Mouse (Mus musculus) left cerebral cortex, postnatal 36 days (tissue): Measurements from ENCODE around the gene Sumo2. TPM values are rescaled to one million over a fixed set of nuclear protein-coding genes. Genes with fewer than 3 reads are reported as not detected.
"Not testable (repeated sequence)": the region's sequence is repeated elsewhere in the genome, so short reads cannot be mapped to it uniquely, and the experiment has no call there.

Source experiments
- DNase-seq, 2 experiments: peaks; one replicate each; pipeline ENCODE4 v3.0.0; 2021 to 2022; ENCODE audit warnings: low spot score in 2 of 2, mixed read lengths in 1 of 2
- intact Hi-C: fragments of 180-260 bp; cut with DNase I; formaldehyde crosslinking; loops from one replicate; pipeline ENCODE4 v1.15.1; 2025
- total RNA-seq, 2 experiments: library from RNA; stranded (reverse); gene quantifications; 2 replicates each; pipeline ENCODE4 v1.2.3; 2021

The Sumo2 gene
- total RNA-seq, 2 experiments from 2014 or later: 291 to 294 TPM

- intact Hi-C loops: loop anchor here (5.0 kb wide), 1 partner anchor 112 kb away; the partner anchor contains the start of genes Gga3 and Mrps7
- DNase-seq: no peak
Observed at GRCm38 (mm10) chr11:115490441-115491355, 45.4 kb downstream of the Sumo2 start.

- DNase-seq: no peak
- intact Hi-C loops: loop anchor here (2.0 to 5.0 kb wide), 2 partner anchors 48 to 124 kb away; partner anchors contain the start of genes Mif4gd and Sumo2
Observed at GRCm38 (mm10) chr11:115488551-115489104, 47.4 kb downstream of the Sumo2 start.

- no peak for DNase-seq
- intact Hi-C loops: loop anchor here (5.0 kb wide), 1 partner anchor 127 kb away; the partner anchor contains the start of gene Mif4gd
Observed at GRCm38 (mm10) chr11:115485155-115485554, 50.9 kb downstream of the Sumo2 start.

- DNase-seq: peak; percentile 76 to 78
- intact Hi-C loops: no loop called here
Observed at GRCm38 (mm10) chr11:115483726-115484125, 52.4 kb downstream of the Sumo2 start.

GRCm38 (mm10) chr11:115483278-115483677, 52.8 kb downstream of the Sumo2 start:
- DNase-seq: no peak
- intact Hi-C loops: no loop called here

GRCm38 (mm10) chr11:115481553-115482259, 54.4 kb downstream of the Sumo2 start:
- intact Hi-C loops: no loop called here

GRCm38 (mm10) chr11:115478296-115478938, 57.7 kb downstream of the Sumo2 start:
- DNase-seq: no peak
- intact Hi-C loops: no loop called here

More at GRCm38 (mm10) chr11:115481553-115482259, 54.4 kb downstream of the Sumo2 start:
- peak; percentile 64 to 74 for DNase-seq

- intact Hi-C loops, DNase-seq: not testable (repeated sequence)
Observed at GRCm38 (mm10) chr11:115477388-115477787, 58.7 kb downstream of the Sumo2 start.

- intact Hi-C loops, DNase-seq: not testable (repeated sequence)
Observed at GRCm38 (mm10) chr11:115476630-115477029, 59.4 kb downstream of the Sumo2 start.

- intact Hi-C loops: loop anchor here (2.0 kb wide), 2 partner anchors 47 to 55 kb away; partner anchors contain the start of gene Kctd2
- DNase-seq: no peak
Observed at GRCm38 (mm10) chr11:115475758-115476237, 60.3 kb downstream of the Sumo2 start.

GRCm38 (mm10) chr11:115475025-115475757, 60.9 kb downstream of the Sumo2 start, which contains the start of gene Armc7:
Gene Armc7, plus strand, starts transcription at chr11:115475667.
- intact Hi-C loops: loop anchor here (2.0 kb wide), 2 partner anchors 46 to 54 kb away; partner anchors contain the start of gene Kctd2
- peak; percentile 91 to 92 for DNase-seq

GRCm38 (mm10) chr11:115473626-115474275, 62.3 kb downstream of the Sumo2 start:
- intact Hi-C loops: loop anchor here (2.0 to 5.0 kb wide), 3 partner anchors 45 to 116 kb away; partner anchors contain the start of gene Kctd2
- peak; percentile 93 to 97 for DNase-seq

Other genes starting within 250 kb of the Sumo2 start
- gene Fads6, start 238.6 kb downstream of the Sumo2 start, total RNA-seq: 10 to 100 TPM; 12.7 to 13.0 TPM
- 1 to 10 TPM; 1.1 to 2.1 TPM for gene Otop2, start 229.1 kb downstream of the Sumo2 start, total RNA-seq
- under 1 TPM; 0.39 to 0.49 TPM for gene Ush1g, start 214.2 kb downstream of the Sumo2 start, total RNA-seq
- gene Otop3, start 201.5 kb downstream of the Sumo2 start, total RNA-seq: under 1 TPM in 1 of 2 experiments, not detected in 1; 0.12 TPM
- gene Hid1, start 168.5 kb downstream of the Sumo2 start, total RNA-seq: 100 to 1,000 TPM; 106 to 107 TPM
- gene Cdr2l, start 154.4 kb downstream of the Sumo2 start, total RNA-seq: 10 to 100 TPM; 20.6 to 23.1 TPM
- 100 to 1,000 TPM; 115 to 119 TPM for gene Mrpl58, start 132.5 kb downstream of the Sumo2 start, total RNA-seq
- gene Atp5h, start 116.3 kb downstream of the Sumo2 start, total RNA-seq: 100 to 1,000 TPM; 417 to 474 TPM
- 10 to 100 TPM; 72.0 to 79.2 TPM for gene Kctd2, start 116.1 kb downstream of the Sumo2 start, total RNA-seq
- not detected for gene Trim80, start 95.7 kb downstream of the Sumo2 start, total RNA-seq
- not detected for gene Slc16a5, start 73.8 kb downstream of the Sumo2 start, total RNA-seq
- 10 to 100 TPM; 13.0 to 13.5 TPM for gene Armc7, start 60.6 kb downstream of the Sumo2 start, total RNA-seq
- 10 to 100 TPM; 61.0 to 69.8 TPM for gene Nt5c, start 44.4 kb downstream of the Sumo2 start, total RNA-seq
- 100 to 1,000 TPM; 143 to 159 TPM for gene Jpt1, start 21.9 kb downstream of the Sumo2 start, total RNA-seq
- gene Nup85, start 28.2 kb upstream of the Sumo2 start, total RNA-seq: 10 to 100 TPM; 41.6 to 49.9 TPM
- 10 to 100 TPM; 49.8 to 57.9 TPM for gene Mrps7, start 67.6 kb upstream of the Sumo2 start, total RNA-seq
- 10 to 100 TPM; 70.2 to 74.3 TPM for gene Gga3, start 67.8 kb upstream of the Sumo2 start, total RNA-seq
- 10 to 100 TPM; 15.1 to 18.1 TPM for gene Mif4gd, start 76.7 kb upstream of the Sumo2 start, total RNA-seq
- 10 to 100 TPM; 56.8 to 60.1 TPM for gene Slc25a19, start 92.0 kb upstream of the Sumo2 start, total RNA-seq
- 100 to 1,000 TPM; 175 to 190 TPM for gene Grb2, start 172.3 kb upstream of the Sumo2 start, total RNA-seq
- gene Tmem94, start 229.2 kb upstream of the Sumo2 start, total RNA-seq: 10 to 100 TPM; 54.9 to 69.9 TPM